Mouse (Mus musculus): ENCODE results near the gene 4930578G10Rik.
"Not testable (repeated sequence)": the region's sequence is repeated elsewhere in the genome, so short reads cannot be mapped to it uniquely, and the experiment has no call there.

4930578G10Rik gene

DNA sequence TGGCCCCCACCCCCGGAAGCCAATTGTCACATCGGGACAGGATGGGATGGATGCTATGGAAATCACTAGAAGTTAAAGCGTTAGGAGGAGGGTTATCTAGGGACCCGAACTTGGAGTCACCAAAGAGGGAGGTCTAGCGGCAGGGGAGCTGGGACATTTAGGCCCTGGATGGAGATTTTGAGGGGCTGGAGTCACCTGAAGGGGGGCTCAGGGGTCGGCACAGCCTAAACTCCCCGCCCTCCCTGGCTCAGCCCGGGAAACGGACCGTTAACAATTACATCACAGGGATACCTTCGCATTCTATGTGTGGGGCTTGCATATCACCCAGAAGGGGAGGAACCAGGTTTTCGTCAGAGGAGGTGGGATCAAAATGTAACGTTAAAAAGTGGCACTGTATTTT is at the start of gene 4930578G10Rik:
TSS of gene 4930578G10Rik (plus strand) at position 301 of the 400 bp plus-strand sequence.
- not testable (repeated sequence) for DNase-seq (ENCODE audit: low spot score)

DNA sequence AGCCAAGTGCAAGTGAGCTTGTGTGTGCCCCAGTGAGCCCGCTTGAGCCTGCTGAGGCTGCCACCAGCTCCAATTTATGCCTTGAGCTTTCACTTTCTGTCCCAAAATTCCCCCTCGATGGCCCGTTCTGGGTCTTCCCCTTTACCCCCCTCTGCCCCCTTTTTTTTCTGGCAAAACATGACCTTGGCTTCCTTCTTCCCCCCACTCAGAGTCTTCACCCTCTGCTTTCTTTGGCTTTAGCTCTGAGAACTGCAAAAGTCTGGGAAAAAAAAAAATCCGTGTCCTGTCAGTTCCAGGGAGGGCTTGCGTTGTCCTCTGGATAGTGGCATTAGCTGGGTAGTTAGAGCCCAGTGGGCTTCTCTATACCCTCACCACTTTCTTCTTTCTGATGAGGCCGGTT is 21.1 kb downstream of the 4930578G10Rik start, which contains the start of gene Ccl19:
TSS of gene Ccl19 (minus strand) at position 101 of the 400 bp plus-strand sequence.
- DNase-seq (ENCODE audit: low spot score), result not testable (repeated sequence)

DNA sequence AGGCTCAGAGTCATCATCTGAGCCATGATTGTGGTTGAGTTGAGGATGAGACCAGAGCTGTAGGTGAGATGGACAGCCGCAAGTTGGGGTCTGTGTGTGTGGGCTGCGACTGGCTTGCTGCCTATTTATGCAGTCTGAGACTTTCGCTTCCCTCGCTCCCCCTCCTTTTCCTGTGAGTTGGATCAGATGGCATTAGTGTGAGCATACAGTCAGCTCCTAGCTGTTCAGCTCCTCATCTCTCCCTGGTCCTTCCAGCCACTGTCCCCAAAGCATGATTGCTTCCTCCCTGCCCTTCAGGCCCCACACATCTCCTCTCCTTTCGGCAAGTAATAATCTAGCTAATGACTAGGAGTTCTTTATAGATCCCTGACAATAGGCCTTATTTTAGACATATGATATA is 38.5 kb downstream of the 4930578G10Rik start, which contains the start of gene Ccl21a:
TSS of gene Ccl21a (minus strand) at position 101 of the 400 bp plus-strand sequence.
- DNase-seq (ENCODE audit: low spot score), result not testable (repeated sequence)

DNA sequence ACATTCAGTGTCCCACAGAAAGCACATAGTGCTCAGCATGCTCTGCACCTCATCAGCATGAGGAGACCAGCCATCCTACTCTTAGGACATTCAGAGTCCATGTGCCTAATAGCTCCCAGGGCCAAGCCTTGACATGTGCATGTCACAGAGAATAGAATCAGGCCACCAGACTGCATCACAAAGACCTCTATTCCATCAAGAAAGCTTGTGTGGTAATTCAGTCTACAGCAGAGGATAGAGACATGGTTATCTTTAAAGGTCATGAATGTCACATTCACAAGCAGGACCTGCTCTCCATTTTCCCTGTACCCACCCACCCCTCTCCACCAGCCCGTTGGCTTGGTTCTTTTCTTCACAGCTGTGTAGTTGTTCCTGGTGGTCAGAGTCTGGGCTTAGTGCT is 118.4 kb downstream of the 4930578G10Rik start, which contains the start of gene Fam205a1:
TSS of gene Fam205a1 (minus strand) at position 101 of the 400 bp plus-strand sequence.
- DNase-seq (ENCODE audit: low spot score), result not testable (repeated sequence)

DNA sequence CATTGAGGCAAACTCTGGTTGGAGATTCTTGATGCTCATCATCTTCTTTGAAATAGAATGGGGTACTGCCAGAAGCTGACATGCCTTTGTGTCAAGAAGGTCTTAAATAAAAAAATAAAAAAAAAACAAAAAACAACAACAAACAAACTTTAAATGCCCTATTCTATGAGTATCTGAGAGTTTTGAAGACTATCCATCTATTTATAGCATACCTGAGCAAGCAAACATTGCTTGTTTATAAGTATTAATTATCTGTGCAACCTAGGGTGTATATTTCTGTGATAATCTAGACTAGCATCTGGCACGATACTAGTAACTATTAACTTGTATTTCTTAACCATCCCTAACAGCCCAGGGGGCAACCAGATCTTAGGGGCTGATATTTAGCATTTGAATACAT is 121.3 kb downstream of the 4930578G10Rik start, which contains the start of gene Gm12394:
TSS of gene Gm12394 (minus strand) at position 101 of the 400 bp plus-strand sequence.
- not testable (repeated sequence) for DNase-seq (ENCODE audit: low spot score)

DNA sequence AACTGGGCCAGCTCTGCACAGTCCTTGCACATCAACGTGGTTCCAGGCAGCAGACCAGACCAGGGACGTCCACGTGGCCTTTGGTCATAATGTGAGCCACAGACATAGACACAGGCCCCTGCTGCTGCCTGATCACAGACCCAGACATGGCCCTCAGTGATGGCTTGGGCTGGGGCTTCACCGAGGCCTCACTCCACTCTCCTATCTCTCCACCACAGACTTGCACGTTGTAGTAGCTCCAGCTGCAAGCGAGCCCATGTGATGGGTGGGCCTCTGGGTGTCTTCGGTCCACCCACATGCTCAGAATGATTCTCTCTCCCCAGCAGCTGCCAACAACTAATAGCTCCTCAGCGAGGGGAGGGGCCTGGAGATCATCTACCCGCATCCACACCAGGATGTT is 125.1 kb downstream of the 4930578G10Rik start:
- not testable (repeated sequence) for DNase-seq (ENCODE audit: low spot score)

DNA sequence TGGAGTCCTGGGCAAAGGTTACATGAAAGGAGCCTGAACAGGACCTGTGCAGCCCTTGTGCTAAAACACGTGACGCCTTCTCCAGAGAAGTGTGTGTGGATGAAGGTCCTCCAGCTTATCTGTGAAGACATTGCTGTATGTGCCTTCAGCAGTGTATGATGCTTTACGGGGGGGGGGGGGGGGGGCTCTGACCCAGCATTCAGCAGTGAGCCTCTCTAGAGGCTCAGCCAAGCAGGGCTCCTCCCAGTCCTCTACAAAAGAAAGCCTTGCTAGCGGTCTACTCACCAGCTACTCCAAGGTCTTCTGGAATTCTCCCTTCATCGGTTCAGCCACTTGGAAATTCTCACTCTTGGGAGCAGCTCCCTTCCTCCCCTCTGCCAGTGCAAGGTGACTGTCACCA is 128.1 kb downstream of the 4930578G10Rik start:
- not testable (repeated sequence) for DNase-seq (ENCODE audit: low spot score)

DNA sequence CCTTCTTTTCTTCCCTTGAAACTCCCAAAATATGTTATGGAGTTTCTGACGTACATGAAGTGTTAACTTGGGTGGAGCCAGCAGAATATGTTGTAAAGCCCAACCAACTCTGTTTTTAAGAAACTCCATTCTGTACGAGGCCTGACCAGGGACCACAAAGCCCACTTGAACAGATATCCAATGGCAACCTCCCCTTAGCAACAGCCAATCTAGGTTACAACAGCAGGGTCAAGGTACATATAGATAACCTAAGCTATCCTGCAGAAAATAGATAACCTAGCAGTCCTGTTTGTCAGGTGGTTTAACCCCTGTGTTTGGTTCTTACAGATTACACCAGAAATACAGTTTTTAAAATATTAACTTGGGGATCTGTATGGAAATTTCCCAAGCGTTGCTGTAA is 132.0 kb downstream of the 4930578G10Rik start:
- no peak for DNase-seq (ENCODE audit: low spot score)

DNA sequence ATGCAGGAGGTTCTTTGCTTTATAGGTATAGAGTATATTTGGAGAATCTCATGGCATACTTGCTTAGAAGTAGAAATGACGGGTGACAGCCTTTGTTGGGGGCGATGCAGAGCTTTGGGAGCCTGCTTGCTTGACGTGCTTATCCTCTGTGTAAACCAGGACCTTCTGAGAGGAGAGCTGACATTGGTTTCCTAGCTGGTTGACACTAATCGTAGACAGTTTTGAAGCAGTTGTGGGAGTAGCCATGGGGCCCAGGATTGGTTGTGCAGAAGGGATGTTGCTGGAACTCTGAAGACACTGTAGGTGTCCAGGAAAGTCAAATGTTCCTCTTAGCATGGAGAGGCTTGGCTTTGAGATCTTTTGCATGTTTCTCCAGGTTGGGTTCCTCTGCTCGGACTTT is 132.8 kb downstream of the 4930578G10Rik start:
- DNase-seq (ENCODE audit: low spot score), result no peak

DNA sequence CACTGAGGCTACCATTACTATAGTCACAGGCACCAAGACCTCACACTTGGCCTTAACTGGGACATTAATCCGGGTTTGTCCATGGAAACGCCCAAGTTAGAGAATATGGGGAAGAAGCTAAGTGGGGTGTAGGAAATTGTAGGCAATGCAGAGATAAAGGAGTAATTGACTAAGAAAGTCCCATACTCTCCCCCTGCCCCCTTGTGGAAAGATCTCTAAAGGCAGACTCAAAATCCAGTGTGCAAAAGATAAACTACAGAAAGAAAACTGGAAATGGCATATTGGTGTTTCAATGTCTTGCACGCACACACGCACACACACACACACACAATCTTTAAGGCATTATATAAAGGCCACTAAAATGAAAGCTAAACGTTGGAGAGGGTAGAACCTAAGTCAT is 135.4 kb downstream of the 4930578G10Rik start:
- no peak for DNase-seq (ENCODE audit: low spot score)

DNA sequence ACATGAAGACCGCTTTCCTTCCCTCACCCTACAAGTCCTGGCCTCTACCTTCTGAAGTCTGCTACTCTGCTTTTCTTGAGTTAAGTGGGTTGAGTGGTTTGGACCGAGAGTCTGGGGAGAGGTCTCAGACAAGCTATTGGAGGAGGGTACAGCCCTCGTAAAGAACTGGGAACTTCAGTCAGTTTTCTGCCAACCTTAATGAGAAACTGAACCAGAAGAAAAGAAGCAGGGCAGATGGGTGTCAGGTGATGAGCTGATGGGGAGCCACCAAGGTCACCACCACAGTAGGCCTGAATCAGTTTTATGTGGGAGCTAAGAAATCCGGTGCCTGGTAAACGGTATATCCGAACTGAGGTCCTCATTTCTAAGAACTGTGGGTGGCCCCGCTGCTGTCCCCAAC is 136.8 kb downstream of the 4930578G10Rik start:
- DNase-seq (ENCODE audit: low spot score), result no peak

DNA sequence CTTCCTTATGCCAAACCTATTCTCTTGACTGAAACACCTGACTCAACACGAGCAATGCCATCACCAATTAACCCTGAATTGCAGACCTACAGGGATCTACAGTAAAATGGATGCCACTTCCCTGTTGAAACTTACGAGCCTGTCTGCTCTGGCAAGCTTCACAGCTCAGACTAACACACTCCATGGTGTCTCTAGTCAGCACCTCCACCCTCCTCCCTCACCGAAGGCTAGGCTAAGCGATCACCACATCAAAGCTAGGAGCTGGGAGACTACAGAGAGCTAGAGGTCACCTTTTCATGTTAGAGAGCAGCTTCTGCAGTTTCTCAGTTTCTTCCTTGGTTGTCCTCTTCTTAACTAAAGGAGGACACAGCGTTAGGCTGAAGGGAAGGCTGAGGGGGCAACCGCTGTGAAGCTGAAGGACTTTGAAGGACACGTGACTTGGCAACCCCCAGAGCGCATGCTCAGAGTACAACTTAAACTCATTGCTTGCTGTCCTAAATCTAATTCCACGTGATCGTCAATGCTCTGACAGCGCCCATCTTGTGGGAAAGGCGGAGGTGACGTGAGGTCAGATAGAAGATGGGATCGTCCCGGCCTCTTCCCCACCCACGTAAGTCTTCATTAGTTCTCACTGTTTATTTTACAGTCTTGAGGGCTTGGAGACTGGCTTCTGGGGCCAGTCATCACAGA is 137.5 kb downstream of the 4930578G10Rik start:
- DNase-seq (ENCODE audit: low spot score), result no peak

DNA sequence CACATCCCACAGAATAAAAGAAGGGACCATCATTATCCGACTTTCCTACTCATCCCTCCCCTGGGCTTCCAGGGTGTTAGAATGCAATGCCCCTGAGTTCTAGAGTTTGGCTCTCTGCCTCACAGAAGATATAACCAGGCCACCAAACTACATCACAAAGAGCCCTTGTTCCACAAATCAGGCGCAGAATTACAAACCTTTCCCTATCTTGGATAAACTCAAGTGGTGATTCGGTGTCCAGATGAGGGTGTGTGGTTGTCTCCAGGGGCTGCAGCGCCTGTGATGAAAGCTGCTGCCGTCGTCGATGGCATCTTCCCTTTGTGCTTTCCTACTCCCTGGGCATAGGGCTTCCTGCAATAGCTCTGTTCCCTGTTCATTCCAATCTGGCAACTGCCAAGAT is 138.8 kb downstream of the 4930578G10Rik start, which contains the start of gene Fam205c:
TSS of gene Fam205c (minus strand) at position 101 of the 400 bp plus-strand sequence.
- DNase-seq (ENCODE audit: low spot score), result no peak

DNA sequence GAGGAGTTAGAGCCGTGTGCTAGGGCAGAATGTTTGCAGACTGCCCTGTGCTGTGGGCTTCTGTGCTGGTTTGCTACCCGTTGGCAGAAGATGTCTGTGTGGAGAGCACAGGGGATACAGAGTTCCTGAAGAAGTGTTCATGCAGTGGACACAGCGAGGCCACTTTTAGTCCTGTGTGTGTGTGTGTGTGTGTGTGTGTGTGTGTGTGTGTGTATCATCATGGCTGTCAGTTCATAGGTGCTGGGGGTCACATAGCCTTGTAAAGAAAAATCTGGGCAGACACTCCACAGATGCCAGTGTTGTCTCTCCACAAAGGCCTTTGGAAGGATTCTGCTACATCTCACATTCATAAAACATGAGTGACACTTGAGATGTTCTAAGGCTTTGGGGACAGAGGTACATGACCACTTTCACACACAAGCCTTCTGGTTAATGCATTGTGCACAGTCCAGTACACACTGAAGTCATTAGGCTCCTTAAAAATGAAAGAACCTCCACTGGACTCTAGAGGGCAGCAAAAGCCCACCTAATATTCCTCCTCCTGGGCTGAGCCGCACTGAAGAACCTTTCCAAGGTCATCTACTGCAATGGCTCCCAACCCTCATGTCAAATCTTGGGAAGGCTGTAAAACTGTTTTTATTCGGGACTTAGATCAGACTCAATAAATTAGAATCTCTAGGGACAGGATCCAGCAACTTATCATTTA is 141.4 kb downstream of the 4930578G10Rik start:
- peak; percentile 45 for DNase-seq (ENCODE audit: low spot score)

DNA sequence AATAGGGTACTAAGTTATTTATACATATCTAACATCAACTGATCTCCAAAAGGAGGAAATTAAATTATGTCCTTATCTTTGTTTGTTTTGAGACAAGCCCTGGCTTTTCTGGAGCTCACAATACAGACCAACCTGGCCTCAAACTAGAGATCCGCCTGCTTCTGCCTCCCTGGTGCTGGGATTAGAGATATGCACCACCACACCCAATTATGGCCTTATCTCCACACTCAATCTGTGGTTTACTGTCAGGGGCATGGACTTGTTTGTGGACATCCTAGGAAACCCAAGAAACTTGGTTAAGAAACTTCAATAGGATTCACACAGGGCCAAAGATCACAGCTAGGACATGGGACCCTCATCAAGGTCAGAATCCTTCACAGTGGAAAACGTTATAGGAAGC is 142.3 kb downstream of the 4930578G10Rik start:
- DNase-seq (ENCODE audit: low spot score), result no peak

DNA sequence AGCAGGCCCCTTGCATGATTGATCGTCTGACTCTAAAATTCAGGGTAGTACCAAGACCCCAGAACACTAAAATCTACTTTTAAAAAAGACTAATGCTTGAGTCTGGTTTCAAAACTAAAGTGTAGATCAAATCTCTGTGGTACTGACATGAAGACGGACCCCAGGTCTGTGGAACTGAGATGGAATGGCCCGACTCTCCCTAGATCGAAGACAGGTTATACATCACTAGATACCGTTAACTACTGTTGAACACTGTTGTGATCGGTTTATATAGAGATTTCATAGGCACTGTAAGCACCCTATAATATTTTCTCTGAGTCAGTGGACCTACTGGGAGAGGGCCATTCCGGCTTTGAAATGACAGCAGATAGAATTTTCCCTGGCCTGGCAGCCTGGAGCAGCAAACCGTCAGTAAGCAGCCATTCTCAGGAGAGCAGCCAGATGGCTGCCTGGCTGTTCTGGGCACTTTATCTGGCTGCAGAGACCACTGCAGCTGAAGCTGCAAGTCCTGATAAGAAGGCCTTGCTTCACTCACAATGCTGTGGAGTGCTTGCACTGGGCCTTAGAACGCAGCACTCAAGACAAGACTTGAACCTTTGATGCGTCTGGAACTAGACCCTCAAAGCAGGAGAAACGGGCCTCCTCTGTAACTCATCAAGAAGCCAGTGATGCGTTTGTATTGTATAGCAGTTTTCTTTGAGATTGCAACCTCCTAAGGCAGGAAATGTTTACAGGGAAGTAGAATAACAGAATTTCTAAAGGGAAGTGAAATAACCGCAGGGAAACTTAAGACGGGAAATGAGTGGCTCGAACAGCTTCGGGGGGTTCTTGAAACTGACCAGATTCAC is 144.7 kb downstream of the 4930578G10Rik start:
- DNase-seq (ENCODE audit: low spot score), result no peak

DNA sequence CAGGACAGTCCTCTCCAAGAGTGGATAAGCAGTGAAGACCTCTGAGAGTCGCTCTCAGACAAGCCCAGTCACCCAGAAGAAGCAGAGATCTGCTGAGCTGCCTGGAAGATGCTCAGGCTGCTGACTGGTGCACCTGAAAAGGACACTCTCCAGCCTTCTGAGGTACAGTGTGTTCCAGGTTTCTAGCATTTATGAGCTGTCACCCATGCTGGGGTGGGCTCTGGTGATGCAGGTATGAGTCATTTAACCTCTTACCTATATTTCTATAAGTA is 145.3 kb downstream of the 4930578G10Rik start:
- DNase-seq (ENCODE audit: low spot score), result no peak

DNA sequence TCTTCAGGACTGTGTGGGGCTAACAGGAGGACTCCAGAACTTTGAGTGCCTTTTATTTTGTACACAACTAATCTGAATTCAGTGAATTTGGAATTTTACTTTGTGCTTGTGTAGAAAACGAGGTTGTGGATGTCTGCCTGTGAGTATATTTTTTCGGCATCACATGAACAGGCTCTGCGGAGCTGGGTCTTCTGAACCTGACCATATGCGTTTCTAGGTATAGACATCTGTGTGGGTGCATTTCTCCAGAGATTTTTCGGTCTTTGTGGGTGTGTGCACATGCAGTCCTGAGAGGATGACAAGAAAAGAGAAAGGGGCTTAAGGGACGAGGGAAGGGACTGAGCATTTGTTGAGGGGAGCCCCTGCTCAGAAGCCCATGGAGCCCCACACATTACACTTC is 151.6 kb downstream of the 4930578G10Rik start:
- DNase-seq (ENCODE audit: low spot score), result no peak

DNA sequence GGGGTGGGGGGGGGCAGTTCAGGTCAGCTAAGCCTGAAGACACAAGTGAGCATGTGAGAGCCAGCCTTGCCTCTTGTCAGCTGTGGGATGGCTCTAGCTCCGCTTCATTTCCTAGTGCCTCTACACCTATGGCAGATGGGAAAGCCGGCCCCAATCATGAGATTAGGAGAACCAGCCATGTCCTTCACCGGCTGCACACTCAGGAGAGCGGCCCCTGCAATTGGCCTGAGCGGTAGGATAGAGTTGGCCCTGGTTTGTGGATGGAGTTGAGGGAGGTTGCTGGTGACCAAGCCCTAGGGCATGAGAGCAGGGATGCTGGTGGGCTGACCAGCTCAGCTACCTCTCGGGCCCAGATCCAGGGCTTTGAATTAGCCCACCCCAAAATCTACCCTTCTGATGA is 153.5 kb downstream of the 4930578G10Rik start:
- no peak for DNase-seq (ENCODE audit: low spot score)

DNA sequence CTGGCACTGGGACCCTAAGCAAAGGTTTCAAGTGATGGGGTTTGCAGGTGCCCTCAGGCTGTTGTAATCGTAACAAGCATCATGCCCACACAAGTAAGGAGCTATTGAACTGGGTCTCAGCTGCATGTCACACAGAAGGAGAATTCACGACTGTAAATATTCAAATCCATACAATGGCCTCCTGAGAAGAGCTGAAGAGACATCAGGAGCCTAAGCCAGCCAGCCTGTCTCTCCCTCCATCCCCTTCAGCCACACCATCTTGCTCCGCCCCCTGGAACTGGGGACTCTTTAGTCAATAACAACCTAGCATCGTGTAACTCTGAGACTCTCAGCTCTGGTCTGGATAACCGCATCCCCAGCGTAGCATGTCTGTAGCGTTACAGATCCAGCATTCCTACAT is 155.8 kb downstream of the 4930578G10Rik start:
- DNase-seq (ENCODE audit: low spot score), result no peak

DNA sequence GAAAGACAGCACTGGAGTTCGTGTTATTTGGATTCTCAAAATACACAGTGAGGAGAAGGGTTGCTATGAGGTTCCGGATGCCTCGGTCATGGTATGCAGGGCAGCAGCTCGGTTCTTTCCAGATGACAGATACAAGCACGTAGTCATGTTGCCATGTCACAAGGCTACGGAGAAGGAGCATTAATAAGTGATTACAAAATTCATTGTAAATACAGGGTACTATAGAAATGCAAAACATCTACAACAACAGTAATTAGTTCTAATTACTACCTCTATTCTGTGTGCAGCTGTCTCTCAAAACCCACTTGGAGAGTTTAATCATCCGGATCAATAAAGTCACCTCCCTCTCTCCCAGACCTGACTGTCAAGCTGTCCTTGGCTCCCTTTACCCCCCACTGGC is 159.8 kb downstream of the 4930578G10Rik start:
- DNase-seq (ENCODE audit: low spot score), result no peak
